Mouse (Mus musculus): ENCODE results near the gene Nacad. TPM values are rescaled to one million over a fixed set of nuclear protein-coding genes. Genes with fewer than 3 reads are reported as not detected.
"Not testable (repeated sequence)": the region's sequence is repeated elsewhere in the genome, so short reads cannot be mapped to it uniquely, and the experiment has no call there.

Gene Nacad
- polyA plus RNA-seq (2012; rRNA removed), result 0.37 and 0.60 TPM in 2 replicates

GRCm38 (mm10) chr11:6605491-6606399, at the start of gene Nacad:
Gene Nacad, minus strand, starts transcription at chr11:6606053.
- Histone ChIP-seq H3K36me3 (ENCODE audit: control insufficient read depth, insufficient read depth, low read length) (no peaks in the 10 kb centered on the region), H3K4me1 (ENCODE audit: control insufficient read depth, insufficient read depth, insufficient read length) (peaks cover 9% of the 10 kb centered on the region), H3K27me3 (ENCODE audit: control insufficient read depth, insufficient read depth, low read length) (peaks cover 4% of the 10 kb centered on the region; the same call in 1 of the 2 replicates), H3K27ac (ENCODE audit: insufficient read depth, low read length) (no peak within 1 kb of the TSS), H3K4me3 (ENCODE audit: extremely low read depth, insufficient read depth, insufficient read length) (peak within 1 kb of the TSS; percentile 22; the same call in 1 of the 2 replicates)
- TF ChIP-seq POLR2A (IDR thresholded peaks at IDR 0.05; ENCODE audit: low read depth, low read length) (no peak), CTCF (IDR thresholded peaks at IDR 0.05; ENCODE audit: extremely low read depth, insufficient read depth, insufficient read length, insufficient replicate concordance) (no peak)
- 7% methylated on average over 34 of the region's 41 CpGs for WGBS
- DNase-seq (ENCODE audit: low read depth in 1 of 2, low spot score in 2 of 2), result no peak

DNA sequence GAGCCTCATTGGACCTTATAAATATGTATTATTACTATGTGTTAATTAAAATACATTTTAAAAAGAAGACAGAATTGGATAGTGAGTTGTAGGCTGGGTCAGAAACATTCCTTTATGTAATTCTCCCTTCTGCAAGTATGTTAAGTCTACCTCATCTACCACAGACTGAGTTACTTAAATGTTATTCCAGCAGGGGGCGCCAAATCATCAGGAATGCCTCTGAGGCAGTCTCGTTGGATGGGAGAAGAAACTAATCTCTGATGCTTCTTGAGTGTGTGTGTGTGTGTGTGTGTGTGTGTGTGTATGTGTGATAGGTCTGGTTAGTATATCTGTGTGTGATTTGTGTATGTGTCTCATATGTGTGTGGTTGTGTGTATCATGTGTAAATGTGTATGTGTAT, 49.0 kb upstream of the Nacad start:
- peak; percentile 67; the same call in 1 of the 2 replicates for TF ChIP-seq CTCF (IDR thresholded peaks at IDR 0.05; ENCODE audit: extremely low read depth, insufficient read depth, insufficient read length, insufficient replicate concordance)
- no peak for TF ChIP-seq POLR2A (IDR thresholded peaks at IDR 0.05; ENCODE audit: low read depth, low read length)
- H3K27ac ChIP-seq (ENCODE audit: insufficient read depth, low read length), result no peak overlapping the region
- H3K4me3 ChIP-seq (ENCODE audit: extremely low read depth, insufficient read depth, insufficient read length), result no peak overlapping the region
- H3K4me1 ChIP-seq (ENCODE audit: control insufficient read depth, insufficient read depth, insufficient read length), result no peaks in the 10 kb centered on the region; the same call in 1 of the 2 replicates
- DNase-seq (ENCODE audit: low read depth in 1 of 2, low spot score in 2 of 2), result peak; percentile 66 to 71
- no peaks in the 10 kb centered on the region for H3K36me3 ChIP-seq (ENCODE audit: control insufficient read depth, insufficient read depth, low read length)
- no peaks in the 10 kb centered on the region for H3K27me3 ChIP-seq (ENCODE audit: control insufficient read depth, insufficient read depth, low read length)
- WGBS, result 0% methylated on average over 2 of the region's 2 CpGs

DNA sequence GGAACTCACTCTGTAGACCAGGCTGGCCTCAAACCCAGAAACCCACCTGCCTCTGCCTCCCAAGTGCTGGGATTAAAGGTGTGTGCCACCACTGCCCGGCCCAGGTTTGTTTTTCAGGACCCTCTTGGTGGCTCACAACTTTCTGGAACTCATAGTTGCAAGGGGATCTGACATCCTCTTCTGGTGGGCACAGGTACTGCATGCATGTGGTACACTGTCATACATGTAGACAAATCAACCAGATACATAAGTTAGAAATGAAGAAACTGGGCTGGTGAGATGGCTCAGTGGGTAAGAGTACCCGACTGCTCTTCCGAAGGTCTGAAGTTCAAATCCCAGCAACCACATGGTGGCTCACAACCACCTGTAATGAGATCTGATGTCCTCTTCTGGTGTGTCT, 47.1 kb upstream of the Nacad start:
- H3K4me3 ChIP-seq (ENCODE audit: extremely low read depth, insufficient read depth, insufficient read length); DNase-seq (ENCODE audit: low read depth in 1 of 2, low spot score in 2 of 2); H3K27me3 ChIP-seq (ENCODE audit: control insufficient read depth, insufficient read depth, low read length); H3K4me1 ChIP-seq (ENCODE audit: control insufficient read depth, insufficient read depth, insufficient read length); H3K27ac ChIP-seq (ENCODE audit: insufficient read depth, low read length); H3K36me3 ChIP-seq (ENCODE audit: control insufficient read depth, insufficient read depth, low read length): not testable (repeated sequence)
- WGBS, result 79% methylated on average over 3 of the region's 3 CpGs

GRCm38 (mm10) chr11:6650519-6650918, 44.7 kb upstream of the Nacad start:
- Histone ChIP-seq H3K36me3 (ENCODE audit: control insufficient read depth, insufficient read depth, low read length) (no peaks in the 10 kb centered on the region), H3K27ac (ENCODE audit: insufficient read depth, low read length) (no peak overlapping the region), H3K27me3 (ENCODE audit: control insufficient read depth, insufficient read depth, low read length) (no peaks in the 10 kb centered on the region), H3K4me3 (ENCODE audit: extremely low read depth, insufficient read depth, insufficient read length) (no peak overlapping the region), H3K4me1 (ENCODE audit: control insufficient read depth, insufficient read depth, insufficient read length) (no peaks in the 10 kb centered on the region; the same call in 1 of the 2 replicates)
- DNase-seq (ENCODE audit: low read depth in 1 of 2, low spot score in 2 of 2), result no peak
- WGBS, result 35% methylated on average over 7 of the region's 7 CpGs
- TF ChIP-seq CTCF (IDR thresholded peaks at IDR 0.05; ENCODE audit: extremely low read depth, insufficient read depth, insufficient read length, insufficient replicate concordance) (no peak), POLR2A (IDR thresholded peaks at IDR 0.05; ENCODE audit: low read depth, low read length) (no peak)

GRCm38 (mm10) chr11:6647831-6648724, 42.2 kb upstream of the Nacad start:
- Histone ChIP-seq H3K27ac (ENCODE audit: insufficient read depth, low read length) (no peak overlapping the region), H3K36me3 (ENCODE audit: control insufficient read depth, insufficient read depth, low read length) (no peaks in the 10 kb centered on the region), H3K4me1 (ENCODE audit: control insufficient read depth, insufficient read depth, insufficient read length) (no peaks in the 10 kb centered on the region; the same call in 1 of the 2 replicates), H3K27me3 (ENCODE audit: control insufficient read depth, insufficient read depth, low read length) (no peaks in the 10 kb centered on the region), H3K4me3 (ENCODE audit: extremely low read depth, insufficient read depth, insufficient read length) (no peak overlapping the region)
- peak; percentile 20; the same call in 1 of the 2 replicates for TF ChIP-seq CTCF (IDR thresholded peaks at IDR 0.05; ENCODE audit: extremely low read depth, insufficient read depth, insufficient read length, insufficient replicate concordance)
- TF ChIP-seq POLR2A (IDR thresholded peaks at IDR 0.05; ENCODE audit: low read depth, low read length), result no peak
- 52% methylated on average over 9 of the region's 9 CpGs for WGBS
- DNase-seq (ENCODE audit: low read depth in 1 of 2, low spot score in 2 of 2), result no peak

DNA sequence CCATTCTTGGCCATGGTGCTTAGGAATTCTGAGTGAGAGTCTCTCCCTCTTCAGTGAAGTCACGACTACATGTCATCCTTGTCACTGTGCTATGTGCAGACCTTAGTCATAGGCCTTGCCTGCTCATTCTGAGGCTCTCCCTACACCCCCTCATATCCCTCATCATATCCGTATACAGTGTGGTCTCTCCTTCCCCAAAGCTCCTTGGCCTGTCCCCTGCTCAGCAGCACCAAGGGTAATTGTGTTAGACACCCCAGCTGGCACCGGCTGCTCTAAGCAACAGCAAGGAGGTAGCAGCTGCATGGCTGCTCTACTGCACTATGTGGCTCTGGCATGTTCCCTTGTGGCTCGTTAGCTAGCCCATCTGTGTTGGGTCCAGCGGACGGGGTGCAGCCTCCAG, 38.7 kb upstream of the Nacad start:
- no peaks in the 10 kb centered on the region for H3K36me3 ChIP-seq (ENCODE audit: control insufficient read depth, insufficient read depth, low read length)
- TF ChIP-seq CTCF (IDR thresholded peaks at IDR 0.05; ENCODE audit: extremely low read depth, insufficient read depth, insufficient read length, insufficient replicate concordance), result no peak
- no peak for TF ChIP-seq POLR2A (IDR thresholded peaks at IDR 0.05; ENCODE audit: low read depth, low read length)
- no peaks in the 10 kb centered on the region for H3K4me1 ChIP-seq (ENCODE audit: control insufficient read depth, insufficient read depth, insufficient read length)
- 77% methylated on average over 6 of the region's 6 CpGs for WGBS
- no peak overlapping the region for H3K27ac ChIP-seq (ENCODE audit: insufficient read depth, low read length)
- H3K4me3 ChIP-seq (ENCODE audit: extremely low read depth, insufficient read depth, insufficient read length), result no peak overlapping the region
- DNase-seq (ENCODE audit: low read depth in 1 of 2, low spot score in 2 of 2), result no peak
- no peaks in the 10 kb centered on the region for H3K27me3 ChIP-seq (ENCODE audit: control insufficient read depth, insufficient read depth, low read length)

Data from spleen, adult 2 months (tissue).